Mouse (Mus musculus): ENCODE results near the gene Ficd.
A peak's percentile ranks its signal among the peaks of the same experiment; 100 is the strongest.
"Not testable (repeated sequence)": the region's sequence is repeated elsewhere in the genome, so short reads cannot be mapped to it uniquely, and the experiment has no call there.

Ficd gene

DNA sequence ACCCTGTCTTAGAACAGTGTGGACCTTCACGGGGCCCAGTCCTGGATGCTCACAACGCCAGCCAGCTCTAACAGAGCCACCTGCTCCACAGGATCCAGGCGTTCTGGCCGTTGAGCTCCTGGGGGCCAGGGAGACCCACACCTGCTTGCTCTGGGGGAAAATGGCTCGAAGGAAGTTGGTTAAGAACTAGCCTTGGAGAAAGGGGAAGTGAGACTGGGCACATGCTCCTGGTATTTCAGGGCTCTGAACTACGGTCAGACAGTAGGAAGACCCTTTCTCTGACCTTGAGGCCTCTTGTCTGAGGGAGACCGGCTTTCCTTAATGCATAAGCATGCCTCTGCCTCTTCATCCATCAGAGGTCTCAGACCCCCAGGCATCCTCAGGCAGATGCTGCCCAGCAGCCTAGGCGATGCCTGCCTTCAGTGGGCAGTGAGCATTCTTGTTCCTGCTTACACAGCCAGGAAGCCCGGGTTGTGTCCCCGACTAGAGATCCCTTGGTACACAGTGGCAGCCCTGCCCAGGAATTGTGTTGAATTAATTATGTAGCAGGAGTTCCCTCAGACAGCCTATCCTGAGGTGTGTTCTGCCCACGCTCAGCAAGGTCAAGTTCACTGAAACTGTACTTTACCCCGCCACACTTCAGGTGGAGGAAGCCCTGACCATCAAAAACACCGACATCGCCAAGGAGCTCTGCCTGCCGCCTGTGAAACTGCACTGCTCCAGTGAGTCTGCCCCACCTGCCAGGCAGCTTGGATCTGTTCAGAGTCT, 40.7 kb downstream of the Ficd start:
- DNase-seq: no peak

DNA sequence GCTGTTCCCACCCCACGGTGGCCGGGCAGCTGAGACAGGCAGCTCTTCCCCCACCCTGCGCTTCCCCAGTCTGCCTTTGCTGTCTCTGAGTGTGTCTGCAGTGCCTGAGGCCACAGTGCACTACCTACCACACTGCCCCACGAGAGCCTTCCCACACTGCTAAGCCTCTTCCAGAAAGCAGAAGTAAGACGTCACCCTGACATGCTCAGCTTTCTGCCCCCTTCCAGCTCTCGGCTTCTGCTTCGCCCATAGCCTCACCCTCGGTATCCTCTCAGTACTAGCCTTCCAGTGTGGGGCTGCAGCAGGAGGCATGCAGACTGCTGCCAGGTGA, 41.3 kb downstream of the Ficd start:
- DNase-seq: no peak

DNA sequence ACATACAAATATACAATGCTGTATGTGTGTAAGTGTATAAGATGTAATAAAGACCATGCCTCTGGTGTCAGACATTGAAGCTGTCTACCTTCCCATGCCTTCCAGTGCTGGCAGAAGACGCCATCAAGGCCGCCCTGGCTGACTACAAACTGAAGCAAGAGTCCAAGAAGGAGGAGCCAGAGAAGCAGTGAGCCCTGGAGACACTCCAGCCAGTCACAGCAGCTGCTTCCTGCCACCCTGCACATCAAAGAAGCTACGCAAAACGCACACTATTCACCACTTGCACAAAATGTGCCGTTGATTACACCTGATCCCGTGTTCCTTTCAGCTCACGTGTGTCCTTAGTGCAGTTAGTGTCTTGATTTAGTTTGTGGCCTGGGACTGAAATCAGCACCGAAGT, 42.1 kb downstream of the Ficd start:
- DNase-seq: not testable (repeated sequence)

DNA sequence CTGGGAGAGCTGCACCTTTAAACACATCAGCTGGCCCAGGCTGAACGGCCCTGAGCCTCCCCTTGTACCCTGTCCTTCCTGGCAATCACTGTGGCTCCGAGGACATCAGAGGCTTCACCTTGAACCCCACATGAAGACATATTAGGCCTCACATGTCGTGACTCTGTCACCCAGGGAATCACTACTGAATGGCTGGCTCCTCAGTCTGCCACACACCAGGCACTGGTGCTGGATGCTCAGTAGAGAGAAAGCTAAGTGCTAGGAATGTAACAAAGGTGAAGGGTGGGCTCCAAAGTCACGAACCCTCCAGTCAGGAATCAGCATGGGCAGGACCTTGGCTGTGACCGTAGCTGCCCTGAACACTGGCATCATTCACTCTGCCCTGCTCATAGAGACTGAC, 44.0 kb downstream of the Ficd start:
- DNase-seq: no peak

DNA sequence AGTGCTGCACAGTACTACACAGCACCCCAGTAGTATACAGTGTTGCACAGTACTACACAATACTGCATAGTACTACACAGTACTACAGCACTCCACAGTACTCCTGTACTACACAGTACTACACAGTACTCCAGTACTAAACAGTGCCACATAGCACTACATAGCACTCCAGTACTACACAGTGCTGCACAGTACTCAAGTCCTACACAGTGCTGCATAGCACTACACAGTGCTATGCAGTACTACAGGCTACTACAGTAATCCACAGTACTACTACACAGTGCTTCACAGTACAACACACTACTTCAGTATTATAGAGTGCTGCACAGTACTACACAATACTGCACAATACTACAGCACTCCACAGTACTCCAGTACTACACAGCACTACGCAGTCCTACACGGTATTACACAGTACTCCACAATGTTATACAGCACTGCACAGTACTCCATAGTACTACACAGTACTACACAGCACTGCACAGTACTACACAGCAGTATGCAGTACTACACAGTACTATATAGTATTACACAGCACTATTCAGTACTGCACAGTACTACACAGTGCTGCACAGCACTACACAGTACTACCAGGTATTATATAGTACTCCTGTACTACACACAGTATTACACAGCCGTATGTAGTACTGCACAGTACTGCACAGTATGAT, 44.6 kb downstream of the Ficd start:
- DNase-seq: no peak

DNA sequence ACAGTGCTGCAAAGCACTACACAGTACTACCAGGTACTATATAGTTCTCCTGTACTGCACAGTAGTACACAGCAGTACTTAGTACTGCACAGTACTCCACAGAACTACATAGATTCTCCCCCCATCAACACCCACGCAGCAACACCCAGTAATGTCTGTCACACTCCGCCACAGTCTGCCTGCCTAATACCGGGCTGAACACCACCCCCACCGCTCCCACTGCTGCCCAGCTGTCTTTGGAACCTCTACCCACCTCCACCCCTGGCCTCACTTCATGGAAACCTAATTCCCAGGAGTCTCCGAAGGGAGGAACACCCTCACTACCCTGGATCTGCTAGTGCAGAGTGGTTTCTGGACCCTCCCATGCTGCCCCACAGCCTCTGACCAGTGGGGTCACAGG, 45.2 kb downstream of the Ficd start:
- DNase-seq: no peak

DNA sequence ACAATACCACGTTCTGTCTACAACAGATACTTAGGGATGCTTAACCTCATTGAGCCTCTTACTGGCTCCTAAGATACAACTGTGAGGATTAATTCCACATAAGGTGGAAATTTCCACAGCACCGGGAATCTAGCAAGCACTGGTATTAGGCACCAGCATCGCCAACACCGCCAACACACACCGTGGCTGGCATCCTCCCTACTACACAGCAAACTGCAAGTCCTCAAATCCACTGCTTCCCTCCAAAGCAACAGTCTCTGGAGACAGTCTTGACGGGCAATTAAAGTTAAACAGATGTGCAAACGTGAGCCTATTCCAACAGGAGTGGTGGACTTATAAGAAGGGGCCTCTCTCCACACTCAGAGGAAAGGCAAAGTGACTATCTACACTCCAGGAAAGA, 45.7 kb downstream of the Ficd start:
- no peak for DNase-seq

DNA sequence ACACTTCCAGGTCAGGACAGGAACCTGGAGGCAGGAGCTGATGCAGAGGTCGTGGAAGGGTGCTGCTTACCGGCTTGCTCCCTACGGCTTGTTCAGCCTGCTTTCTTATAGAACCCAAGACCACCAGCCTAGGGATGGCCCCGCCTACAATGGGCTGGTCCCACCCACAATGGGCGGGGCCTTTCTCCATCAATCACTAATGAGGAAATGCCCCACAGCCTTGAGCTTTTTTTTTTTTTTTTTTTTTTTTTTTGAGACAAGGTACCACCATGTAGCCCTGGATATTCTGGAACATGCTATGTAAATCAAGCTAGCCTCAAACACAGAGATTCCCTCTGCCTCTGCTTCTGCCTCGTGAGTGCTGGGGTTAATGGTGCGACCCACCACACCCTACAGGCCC, 46.3 kb downstream of the Ficd start:
- DNase-seq: no peak

DNA sequence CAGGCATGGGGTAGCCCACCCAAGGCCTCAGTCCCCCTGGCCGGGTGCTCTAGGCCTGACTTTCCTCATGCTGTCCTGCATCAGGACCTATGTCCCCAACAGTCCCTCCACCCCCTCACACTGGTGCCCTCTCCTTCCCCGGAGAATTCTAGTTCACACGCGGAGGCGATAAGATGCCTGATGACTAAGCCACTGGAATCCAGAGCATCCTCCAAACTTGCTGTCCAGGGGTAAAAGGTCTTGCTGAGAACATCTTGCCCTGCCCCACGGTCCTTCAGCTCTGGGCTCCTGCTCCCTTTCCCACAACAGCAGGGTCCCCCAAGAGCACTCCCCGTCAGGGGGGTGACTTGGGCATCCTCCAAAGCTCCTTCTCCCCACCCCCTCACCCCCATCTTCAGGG, 47.0 kb downstream of the Ficd start:
- no peak for DNase-seq

DNA sequence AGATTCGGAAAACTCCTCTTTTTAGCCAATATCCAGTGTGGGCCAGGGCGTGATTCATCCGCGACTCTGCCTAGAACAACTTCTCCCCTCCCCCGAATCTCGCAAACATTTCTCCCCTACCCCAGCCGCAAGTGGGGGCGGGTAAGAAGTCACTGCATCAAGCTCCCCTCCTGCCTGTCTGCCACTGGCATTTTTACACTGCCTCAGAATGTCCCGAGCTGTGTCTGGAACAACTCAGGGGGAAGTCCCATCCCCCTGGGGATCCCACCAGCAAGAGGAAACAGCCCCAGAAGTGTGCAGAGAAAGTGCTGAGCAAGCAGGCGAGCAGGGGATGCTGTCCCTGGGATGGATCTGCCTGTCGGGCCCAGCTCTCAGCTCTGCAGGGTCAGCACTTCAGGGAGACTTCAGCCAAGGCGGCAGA, 48.0 kb downstream of the Ficd start:
- no peak for DNase-seq

DNA sequence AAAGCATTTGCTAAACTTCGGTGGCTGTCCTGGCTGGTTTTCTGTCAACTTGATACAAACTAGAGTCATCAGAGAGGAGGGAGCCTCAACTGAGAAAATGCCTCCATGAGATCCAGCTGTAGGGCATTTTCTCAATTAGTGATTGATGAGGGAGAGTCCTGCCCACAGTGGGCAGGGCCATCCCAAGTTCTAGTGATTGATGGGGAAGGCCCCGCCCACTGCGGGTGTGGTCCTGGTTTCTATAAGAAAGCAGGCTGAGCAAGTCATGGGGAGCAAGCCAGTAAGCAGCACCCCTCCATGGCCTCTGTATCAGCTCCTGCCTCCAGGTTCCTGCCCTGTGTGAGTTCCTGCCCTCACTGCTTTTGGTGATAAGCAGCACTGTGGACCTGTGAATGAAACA, 48.5 kb downstream of the Ficd start:
- DNase-seq: not testable (repeated sequence)

DNA sequence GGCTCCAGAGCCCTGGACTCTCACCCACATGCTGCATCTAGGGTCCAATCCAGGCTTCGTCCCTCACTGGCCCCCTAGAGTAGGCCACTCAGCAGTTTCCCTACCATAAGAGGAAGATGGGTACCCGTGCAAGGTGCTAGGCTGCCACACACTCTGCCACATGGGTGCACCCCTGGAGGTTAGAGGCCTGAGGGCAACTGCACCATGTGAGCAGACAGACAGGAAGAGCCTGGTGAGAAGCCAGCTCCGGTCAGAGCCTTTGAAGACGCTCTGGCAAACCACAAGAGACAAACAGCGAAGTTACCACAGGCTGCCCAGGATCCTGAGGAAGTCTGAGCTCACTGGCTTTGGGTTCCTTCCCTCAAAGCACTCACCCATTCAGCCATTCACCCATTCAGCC, 51.4 kb downstream of the Ficd start:
- DNase-seq: peak; percentile 47

DNA sequence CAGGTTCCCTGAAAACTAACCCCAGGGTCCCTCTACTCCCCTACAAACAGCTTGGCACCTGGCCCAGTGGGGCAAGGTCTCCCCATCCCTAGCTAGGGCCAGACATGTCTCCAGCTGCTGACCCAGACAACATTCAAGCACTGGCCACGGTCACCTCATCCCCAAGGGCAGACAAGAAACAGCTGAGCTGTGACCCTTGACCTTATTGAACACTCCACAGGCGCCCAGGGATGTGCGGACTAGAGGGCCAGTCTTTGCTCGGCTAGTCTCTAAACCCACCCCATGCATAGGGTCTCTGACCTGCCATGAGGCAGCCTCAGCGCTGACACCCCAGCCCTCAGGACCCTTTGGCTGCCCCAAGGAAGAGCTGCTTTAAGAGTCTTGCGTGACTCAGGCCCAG, 53.0 kb downstream of the Ficd start:
- no peak for DNase-seq

DNA sequence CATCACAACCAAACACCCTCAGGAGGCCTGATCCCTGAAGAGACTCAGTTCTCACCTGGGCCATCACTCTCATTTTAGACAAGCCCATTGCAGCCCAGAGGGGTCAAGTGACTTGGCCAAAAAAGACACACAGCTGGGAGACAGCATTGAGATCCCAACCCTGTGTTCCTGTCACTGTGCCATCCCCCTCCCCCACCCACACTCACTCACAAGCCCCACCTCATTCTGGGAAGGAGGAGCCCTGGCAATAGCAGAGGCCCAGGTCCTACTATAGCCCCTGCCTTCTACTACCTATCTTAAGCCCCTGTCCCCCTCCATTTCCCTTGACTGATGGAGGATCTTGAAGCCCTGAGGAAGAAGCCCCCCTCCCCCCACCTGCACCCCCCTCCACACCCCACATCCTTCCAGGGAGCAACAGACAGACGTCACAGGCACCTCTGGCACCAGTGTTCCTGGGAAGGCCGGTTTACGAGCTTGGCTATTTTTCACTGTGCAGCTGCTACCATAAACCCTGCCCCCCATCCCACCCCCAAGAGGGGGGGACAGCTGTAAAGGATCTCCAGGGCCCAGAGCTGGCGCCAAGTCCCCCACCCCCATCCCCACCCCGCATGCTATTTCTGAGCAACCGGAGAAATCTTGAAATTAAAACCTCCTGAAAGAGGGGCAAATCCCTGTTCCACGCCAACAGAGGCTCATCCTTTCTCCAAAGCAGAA, 53.6 kb downstream of the Ficd start:
- DNase-seq: no peak

Measured in thymus, postnatal 4 days (tissue).